Mouse (Mus musculus) heart, embryonic 16.5 days (tissue): ENCODE measurements around the gene Dock11. TPM values are rescaled to one million over a fixed set of nuclear protein-coding genes. Genes with fewer than 3 reads are reported as not detected.

Source experiments
- ATAC-seq: fragments of 200-750 bp; cut with Nextera tagmentation; replicated peaks from 2 replicates; pipeline ENCODE4 v1.8.0; 2017; ENCODE audit warnings: moderate number of reproducible peaks; ENCODE audit not compliant: insufficient read depth, low FRiP score; ENCODE audit errors: extremely low read depth
- H3K27ac ChIP-seq: fragments of 300-500 bp; sonication (generic); 2 replicates; pipeline ENCODE4 v1.5.1; 2014; ENCODE audit warnings: mild to moderate bottlenecking, low read length, control low read depth, moderate library complexity
- H3K27me3 ChIP-seq: fragments of 300-500 bp; sonication (generic); 2 replicates; pipeline ENCODE4 v1.6.1; 2014; ENCODE audit warnings: low read length, mixed read lengths; ENCODE audit not compliant: control insufficient read depth, insufficient read depth
- H3K36me3 ChIP-seq: fragments of 300-500 bp; sonication (generic); 2 replicates; pipeline ENCODE4 v1.6.1; 2014; ENCODE audit not compliant: control insufficient read depth, insufficient read depth
- H3K4me1 ChIP-seq: fragments of 300-500 bp; sonication (generic); 2 replicates; pipeline ENCODE4 v1.6.1; 2014; ENCODE audit warnings: low read length, mixed read lengths; ENCODE audit not compliant: control insufficient read depth, insufficient read depth
- H3K4me2 ChIP-seq: fragments of 300-500 bp; sonication (generic); 2 replicates; pipeline ENCODE4 v1.6.1; 2014; ENCODE audit warnings: low read depth, mild to moderate bottlenecking, control low read depth, low read length
- H3K4me3 ChIP-seq: fragments of 300-500 bp; sonication (generic); 2 replicates; pipeline ENCODE4 v1.5.1; 2014; ENCODE audit warnings: mild to moderate bottlenecking, control low read depth, low read length
- H3K9ac ChIP-seq: fragments of 300-500 bp; sonication (generic); 2 replicates; pipeline ENCODE4 v1.6.1; 2014; ENCODE audit warnings: low read length, control low read depth
- H3K9me3 ChIP-seq: fragments of 300-500 bp; sonication (generic); replicated peaks from 2 replicates; pipeline ENCODE4 v1.6.1; 2016; ENCODE audit warnings: low read length; ENCODE audit not compliant: control insufficient read depth
- WGBS: fragments of 180-500 bp; shearing (Covaris S2); extraction: QIAGEN DNeasy Blood & Tissue Kit; methylation state at CpG from one replicate; pipeline ENCODE4 v1.1.7; 2014; 5-methylcytosine and 5-hydroxymethylcytosine counted together
- polyA plus RNA-seq: library from polyadenylated mRNA; unstranded; fragments of >200 nt; fragmentation: Nextera tagmentation; extraction: Ambion mirVana; gene quantifications from 2 replicates; pipeline ENCODE4 v1.2.1, GENCODE M21; 2015

The Dock11 gene
- polyA plus RNA-seq, 1 experiment from 2014 or later, result 6.0 TPM

DNA sequence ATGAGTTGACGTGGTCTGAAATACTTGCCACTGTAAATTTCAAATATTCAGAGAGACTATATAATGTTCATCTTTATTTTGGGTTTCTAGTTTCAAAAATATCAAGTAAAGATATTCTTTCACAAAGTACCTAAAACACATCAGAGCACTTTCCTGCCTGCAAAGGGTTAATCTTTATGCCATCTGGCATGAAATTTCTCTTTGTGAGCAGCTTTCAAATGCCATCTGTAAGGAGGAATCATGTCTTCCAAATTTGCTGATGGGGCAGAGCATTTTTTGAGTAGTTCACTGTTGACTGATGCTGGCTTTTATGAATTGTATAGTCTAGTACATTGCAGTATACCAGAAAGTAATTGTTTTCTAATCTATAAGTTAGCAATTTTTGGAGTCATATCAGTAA is 80.6 kb downstream of the Dock11 start:
- no peak overlapping the region for H3K27ac ChIP-seq
- H3K27me3 ChIP-seq, result no peaks in the 10 kb centered on the region
- 91% methylated on average over 1 of the region's 1 CpGs for WGBS
- H3K4me1 ChIP-seq, result no peaks in the 10 kb centered on the region
- ATAC-seq, result no peak
- H3K9ac ChIP-seq, result no peak overlapping the region
- no peaks in the 10 kb centered on the region for H3K9me3 ChIP-seq
- H3K4me3 ChIP-seq, result no peak overlapping the region
- no peak overlapping the region for H3K4me2 ChIP-seq
- no peaks in the 10 kb centered on the region for H3K36me3 ChIP-seq

DNA sequence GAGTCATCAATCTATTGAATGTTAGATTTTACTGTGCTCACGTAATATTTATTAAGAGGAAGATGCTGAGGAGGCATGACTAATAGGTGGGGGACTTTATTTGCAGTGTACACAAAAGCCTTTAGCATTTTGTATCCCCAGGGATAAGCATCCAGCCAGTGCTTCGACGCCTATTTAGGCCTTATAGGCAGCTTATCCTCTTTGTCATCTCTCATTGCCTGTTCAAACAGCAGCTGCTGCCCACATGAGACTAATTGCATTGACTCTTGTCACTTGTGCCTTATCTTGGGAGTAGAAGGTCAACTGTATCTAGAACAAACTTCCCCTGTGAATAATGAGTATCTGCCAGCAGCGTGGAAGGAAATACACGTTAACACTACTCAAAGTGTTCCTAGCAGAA is 88.0 kb downstream of the Dock11 start:
- no peaks in the 10 kb centered on the region for H3K4me1 ChIP-seq
- no peak overlapping the region for H3K9ac ChIP-seq
- H3K9me3 ChIP-seq, result no peaks in the 10 kb centered on the region
- H3K36me3 ChIP-seq, result no peaks in the 10 kb centered on the region
- WGBS, result 54% methylated on average over 5 of the region's 5 CpGs
- no peak overlapping the region for H3K27ac ChIP-seq
- no peak for ATAC-seq
- no peaks in the 10 kb centered on the region for H3K27me3 ChIP-seq
- H3K4me3 ChIP-seq, result no peak overlapping the region
- no peak overlapping the region for H3K4me2 ChIP-seq

DNA sequence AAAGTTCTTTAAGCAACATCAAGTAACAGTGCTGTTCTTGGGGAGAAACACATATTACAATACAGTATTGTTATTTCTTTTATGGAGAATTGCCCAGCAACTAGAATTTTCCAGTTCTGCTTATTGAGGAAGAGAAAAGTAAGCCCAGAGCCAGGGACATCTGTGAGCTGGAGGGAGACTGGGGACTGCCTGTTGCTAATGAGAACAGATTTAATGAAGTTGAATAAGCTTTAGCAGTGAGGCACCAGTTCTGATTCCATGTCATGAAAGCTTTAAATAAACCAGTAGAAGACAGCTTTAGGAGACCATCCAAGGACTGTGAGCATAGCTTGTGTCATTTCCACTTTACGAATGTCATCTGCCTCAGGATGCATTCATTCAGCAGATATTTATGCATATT is 99.3 kb downstream of the Dock11 start:
- ATAC-seq, result no peak
- Histone ChIP-seq H3K27me3 (no peaks in the 10 kb centered on the region), H3K4me2 (no peak overlapping the region), H3K4me1 (no peaks in the 10 kb centered on the region), H3K36me3 (no peaks in the 10 kb centered on the region), H3K4me3 (no peak overlapping the region), H3K27ac (no peak overlapping the region), H3K9me3 (no peaks in the 10 kb centered on the region), H3K9ac (no peak overlapping the region)
- WGBS, result 81% methylated on average over 1 of the region's 1 CpGs

DNA sequence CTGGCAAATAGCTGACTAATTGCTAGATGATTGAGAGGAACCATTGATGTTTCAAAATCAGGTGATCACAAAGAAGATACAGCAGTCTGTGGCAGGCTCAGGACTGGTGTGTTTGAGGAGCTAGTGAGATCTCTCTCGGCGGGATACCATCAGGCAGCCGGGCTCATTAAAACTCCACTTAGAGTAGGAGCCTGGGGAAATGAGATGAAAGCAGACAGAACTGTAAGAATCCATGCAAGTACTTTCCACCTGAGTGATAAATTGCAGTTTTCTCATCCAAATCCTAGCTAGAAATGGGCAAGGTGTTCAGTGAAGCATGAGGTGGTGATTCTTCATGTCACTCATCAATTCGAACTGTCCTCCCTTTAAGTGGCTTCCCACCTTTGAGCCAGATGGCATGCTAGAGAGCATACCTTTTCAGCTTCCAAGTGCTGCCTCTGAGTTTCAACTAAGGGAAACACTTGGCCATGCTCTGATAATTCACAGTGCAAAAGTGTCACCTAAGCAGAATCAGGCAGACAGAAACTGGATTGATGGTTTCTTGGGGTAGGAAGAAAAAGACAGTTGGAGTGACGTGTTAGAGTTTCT is 102.0 kb downstream of the Dock11 start:
- Histone ChIP-seq H3K27ac (no peak overlapping the region), H3K4me3 (no peak overlapping the region), H3K9ac (no peak overlapping the region), H3K36me3 (no peaks in the 10 kb centered on the region), H3K4me1 (no peaks in the 10 kb centered on the region), H3K4me2 (no peak overlapping the region), H3K27me3 (no peaks in the 10 kb centered on the region), H3K9me3 (no peaks in the 10 kb centered on the region)
- 68% methylated on average over 5 of the region's 5 CpGs for WGBS
- no peak for ATAC-seq

DNA sequence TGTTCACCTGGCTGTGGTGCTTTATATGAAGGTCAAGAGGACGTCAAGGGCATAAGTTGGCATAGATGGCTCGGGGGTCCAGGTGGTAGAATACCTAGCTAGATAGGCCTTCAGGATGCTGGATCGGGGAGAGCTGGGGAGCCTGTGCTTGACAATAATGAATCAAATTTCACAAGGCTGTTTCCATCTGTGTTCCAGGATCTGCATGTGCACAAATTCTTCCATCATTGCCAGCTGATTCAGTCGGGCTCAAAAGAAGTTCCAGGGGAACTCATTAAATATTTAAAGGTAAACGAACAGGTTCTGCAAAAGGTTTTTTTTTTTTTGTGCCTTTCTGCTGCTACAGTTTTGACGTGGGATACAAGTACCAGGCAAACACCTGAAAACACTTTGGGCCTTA is 105.6 kb downstream of the Dock11 start:
- Histone ChIP-seq H3K9ac (no peak overlapping the region), H3K36me3 (no peaks in the 10 kb centered on the region), H3K4me1 (no peaks in the 10 kb centered on the region), H3K4me2 (no peak overlapping the region), H3K27ac (no peak overlapping the region), H3K27me3 (no peaks in the 10 kb centered on the region), H3K4me3 (no peak overlapping the region), H3K9me3 (no peaks in the 10 kb centered on the region)
- WGBS, result 71% methylated on average over 6 of the region's 6 CpGs
- no peak for ATAC-seq

DNA sequence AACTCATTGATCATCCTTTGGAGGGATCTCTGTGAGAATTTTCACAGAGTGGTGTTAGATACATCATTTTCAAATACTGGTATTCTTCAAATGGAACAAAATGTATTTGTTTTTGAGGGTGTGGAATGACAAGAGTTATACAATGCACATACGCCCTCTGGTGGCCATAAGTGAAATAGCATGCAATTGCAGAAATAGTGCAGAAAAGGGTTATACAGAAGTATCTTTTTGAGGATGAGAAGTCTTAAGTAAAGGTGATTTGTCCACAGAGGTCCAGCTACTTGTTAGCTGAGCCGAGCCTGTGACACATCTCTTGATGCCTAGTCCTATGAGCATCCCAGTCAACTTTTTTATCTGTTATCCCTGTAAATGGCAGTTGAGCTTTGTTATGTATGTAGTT is 108.4 kb downstream of the Dock11 start:
- H3K4me1 ChIP-seq, result no peaks in the 10 kb centered on the region
- no peak overlapping the region for H3K4me2 ChIP-seq
- H3K9ac ChIP-seq, result no peak overlapping the region
- no peaks in the 10 kb centered on the region for H3K9me3 ChIP-seq
- no peaks in the 10 kb centered on the region for H3K36me3 ChIP-seq
- no peak overlapping the region for H3K4me3 ChIP-seq
- H3K27me3 ChIP-seq, result no peaks in the 10 kb centered on the region
- WGBS, result 6% methylated on average over 2 of the region's 2 CpGs
- H3K27ac ChIP-seq, result no peak overlapping the region
- no peak for ATAC-seq

DNA sequence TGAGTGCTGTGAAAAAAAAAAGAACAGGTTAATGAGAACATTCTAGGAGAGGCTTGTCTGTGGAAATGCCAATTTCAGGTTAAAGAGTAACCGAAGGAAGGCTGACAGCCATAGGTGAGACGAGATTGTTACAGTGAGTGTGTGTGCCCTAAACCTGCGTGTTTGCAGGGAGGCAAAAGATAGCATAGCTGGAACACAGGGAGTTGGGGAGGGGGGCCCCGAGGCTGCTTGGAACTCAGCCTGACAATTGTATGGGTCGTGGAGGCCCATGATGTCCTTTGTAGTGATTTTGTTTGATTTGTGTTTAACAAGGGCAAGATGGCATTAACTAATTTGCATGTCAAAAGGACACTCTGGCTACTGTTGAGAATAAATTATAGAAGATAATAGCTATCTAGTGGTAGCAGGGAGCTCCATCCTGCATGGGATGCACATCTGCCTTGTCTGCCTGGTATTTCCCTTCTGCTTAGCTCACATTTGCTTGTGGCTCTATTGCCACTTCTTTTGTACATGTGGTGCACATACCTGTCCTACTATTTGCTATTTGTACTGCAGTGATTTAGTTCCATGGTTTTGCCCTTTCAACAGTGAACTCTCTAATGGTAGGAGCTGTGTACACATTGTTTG is 109.3 kb downstream of the Dock11 start:
- no peak for ATAC-seq
- Histone ChIP-seq H3K4me3 (no peak overlapping the region), H3K4me2 (no peak overlapping the region), H3K27me3 (no peaks in the 10 kb centered on the region), H3K27ac (no peak overlapping the region), H3K9ac (no peak overlapping the region), H3K36me3 (no peaks in the 10 kb centered on the region), H3K9me3 (no peaks in the 10 kb centered on the region), H3K4me1 (no peaks in the 10 kb centered on the region)
- WGBS, result 78% methylated on average over 5 of the region's 5 CpGs

DNA sequence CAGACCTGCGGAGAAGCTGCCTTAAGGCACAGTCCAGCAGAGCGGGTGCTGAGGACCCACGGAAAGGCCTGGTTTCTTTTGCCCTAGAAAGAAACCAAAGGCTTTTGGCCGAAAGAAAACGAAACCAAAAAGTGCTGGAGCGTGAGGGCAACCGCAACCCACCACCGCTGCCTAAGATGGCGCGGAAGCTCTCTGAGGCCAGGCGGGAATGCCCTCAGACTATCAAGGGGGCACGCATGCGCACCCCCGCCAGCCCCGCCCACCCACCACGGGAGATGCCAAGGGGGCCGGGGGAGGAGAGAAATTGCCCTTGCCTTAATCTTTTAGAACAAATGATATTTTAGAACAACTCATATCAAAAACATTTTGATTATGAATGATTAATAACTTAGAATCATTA is 137.0 kb downstream of the Dock11 start:
- Histone ChIP-seq H3K9ac (no peak overlapping the region), H3K36me3 (peaks cover 4% of the 10 kb centered on the region), H3K4me1 (no peaks in the 10 kb centered on the region), H3K4me3 (no peak overlapping the region), H3K27me3 (no peaks in the 10 kb centered on the region), H3K27ac (no peak overlapping the region), H3K9me3 (peaks cover 2% of the 10 kb centered on the region; the same call in 1 of the 2 replicates), H3K4me2 (no peak overlapping the region)
- WGBS, result 78% methylated on average over 17 of the region's 17 CpGs
- no peak for ATAC-seq

DNA sequence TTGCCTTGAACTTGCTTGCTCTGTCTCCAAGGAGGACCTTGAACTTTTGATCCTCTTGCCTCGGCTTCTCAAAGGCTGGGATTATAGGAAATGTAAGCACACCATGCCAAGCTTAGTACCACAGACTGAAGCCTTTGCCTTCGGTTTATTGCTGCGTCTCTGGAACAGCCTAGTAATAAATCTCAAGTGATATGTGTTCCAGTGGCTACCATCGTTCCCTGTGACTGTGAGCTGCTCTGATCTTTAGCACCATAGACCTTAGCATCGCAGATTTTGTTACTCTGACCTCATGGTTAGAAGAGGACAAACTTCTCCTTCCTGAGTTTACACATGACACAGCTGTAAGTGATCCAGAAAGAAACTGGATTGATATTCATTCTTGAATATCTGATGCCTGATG is 142.5 kb downstream of the Dock11 start:
- ATAC-seq, result no peak
- Histone ChIP-seq H3K27ac (no peak overlapping the region), H3K36me3 (no peaks in the 10 kb centered on the region), H3K27me3 (no peaks in the 10 kb centered on the region), H3K4me3 (no peak overlapping the region), H3K9me3 (no peaks in the 10 kb centered on the region), H3K9ac (no peak overlapping the region), H3K4me2 (no peak overlapping the region), H3K4me1 (no peaks in the 10 kb centered on the region)
- WGBS, result 68% methylated on average over 5 of the region's 5 CpGs
